Mouse (Mus musculus): Measurements from ENCODE around the gene Gm12258.

The Gm12258 gene

GRCm38 (mm10) chr11:58901080-58901479 is 54.1 kb downstream of the Gm12258 start:
- DNase-seq (ENCODE audit: low spot score in 2 of 2), result no peak

- peak; percentile 91 to 94 for DNase-seq (ENCODE audit: low spot score in 2 of 2)
Measured at GRCm38 (mm10) chr11:58903511-58904409, 56.8 kb downstream of the Gm12258 start, which contains the start of gene Zfp39. Zfp39 (minus strand) TSS chr11:58904225.

GRCm38 (mm10) chr11:58904410-58904718 is 57.4 kb downstream of the Gm12258 start:
- DNase-seq (ENCODE audit: low spot score in 2 of 2), result no peak

- DNase-seq (ENCODE audit: low spot score in 2 of 2), result peak in 1 of 2 experiments; percentile 43
Measured at GRCm38 (mm10) chr11:58904838-58905237, 57.9 kb downstream of the Gm12258 start.

Data from frontal cortex, postnatal 10 days (tissue).